Mouse (Mus musculus): ENCODE data around the gene Rptor. TPM values are rescaled to one million over a fixed set of nuclear protein-coding genes. Genes with fewer than 3 reads are reported as not detected.

Rptor gene
- polyA plus RNA-seq, 1 experiment from 2014 or later = 9.9 TPM

- Histone ChIP-seq H3K9me3 (replicated peaks; ENCODE audit: control insufficient read depth, low read length, poor library complexity, severe bottlenecking) (no peaks in the 10 kb centered on the region), H3K9ac (ENCODE audit: low read depth, low read length) (no peak overlapping the region), H3K4me3 (ENCODE audit: low read depth, low read length) (no peak overlapping the region), H3K4me1 (ENCODE audit: control insufficient read depth, insufficient read depth, low read length) (peaks cover 7% of the 10 kb centered on the region; the same call in 1 of the 2 replicates), H3K4me2 (ENCODE audit: low read length) (no peak overlapping the region), H3K36me3 (ENCODE audit: control insufficient read depth, insufficient read depth, low read length) (no peaks in the 10 kb centered on the region), H3K27me3 (ENCODE audit: control insufficient read depth, insufficient read depth, low read depth, low read length) (no peaks in the 10 kb centered on the region), H3K27ac (ENCODE audit: low read length) (no peak overlapping the region)
- 70% methylated on average over 3 of the region's 3 CpGs for WGBS
- no peak for ATAC-seq
Measured at GRCm38 (mm10) chr11:119804392-119804791, 201.7 kb downstream of the Rptor start.

- H3K36me3 ChIP-seq (ENCODE audit: control insufficient read depth, insufficient read depth, low read length) = no peaks in the 10 kb centered on the region
- H3K27me3 ChIP-seq (ENCODE audit: control insufficient read depth, insufficient read depth, low read depth, low read length) = no peaks in the 10 kb centered on the region
- no peak overlapping the region for H3K4me3 ChIP-seq (ENCODE audit: low read depth, low read length)
- no peak overlapping the region for H3K27ac ChIP-seq (ENCODE audit: low read length)
- H3K4me2 ChIP-seq (ENCODE audit: low read length) = no peak overlapping the region
- 90% methylated on average over 10 of the region's 10 CpGs for WGBS
- H3K9me3 ChIP-seq (replicated peaks; ENCODE audit: control insufficient read depth, low read length, poor library complexity, severe bottlenecking) = no peaks in the 10 kb centered on the region
- ATAC-seq = no peak
- peaks cover 7% of the 10 kb centered on the region; the same call in 1 of the 2 replicates for H3K4me1 ChIP-seq (ENCODE audit: control insufficient read depth, insufficient read depth, low read length)
- no peak overlapping the region for H3K9ac ChIP-seq (ENCODE audit: low read depth, low read length)
Measured at GRCm38 (mm10) chr11:119805112-119805750, 202.5 kb downstream of the Rptor start.

GRCm38 (mm10) chr11:119806539-119806938, 203.8 kb downstream of the Rptor start:
- Histone ChIP-seq H3K9me3 (replicated peaks; ENCODE audit: control insufficient read depth, low read length, poor library complexity, severe bottlenecking) (no peaks in the 10 kb centered on the region), H3K27me3 (ENCODE audit: control insufficient read depth, insufficient read depth, low read depth, low read length) (no peaks in the 10 kb centered on the region), H3K36me3 (ENCODE audit: control insufficient read depth, insufficient read depth, low read length) (no peaks in the 10 kb centered on the region), H3K27ac (ENCODE audit: low read length) (0 out of 2 replicates have a peak overlapping the region, but pooled peaks have one; percentile 18), H3K4me3 (ENCODE audit: low read depth, low read length) (no peak overlapping the region), H3K4me1 (ENCODE audit: control insufficient read depth, insufficient read depth, low read length) (peaks cover 7% of the 10 kb centered on the region; the same call in 1 of the 2 replicates), H3K4me2 (ENCODE audit: low read length) (no peak overlapping the region), H3K9ac (ENCODE audit: low read depth, low read length) (no peak overlapping the region)
- ATAC-seq = no peak
- 95% methylated on average over 8 of the region's 8 CpGs for WGBS

- Histone ChIP-seq H3K36me3 (ENCODE audit: control insufficient read depth, insufficient read depth, low read length) (peaks cover 3% of the 10 kb centered on the region; the same call in 1 of the 2 replicates), H3K4me2 (ENCODE audit: low read length) (no peak overlapping the region), H3K27ac (ENCODE audit: low read length) (peak overlapping the region; percentile 60), H3K27me3 (ENCODE audit: control insufficient read depth, insufficient read depth, low read depth, low read length) (no peaks in the 10 kb centered on the region), H3K9me3 (replicated peaks; ENCODE audit: control insufficient read depth, low read length, poor library complexity, severe bottlenecking) (no peaks in the 10 kb centered on the region), H3K4me1 (ENCODE audit: control insufficient read depth, insufficient read depth, low read length) (peaks cover 7% of the 10 kb centered on the region; the same call in 1 of the 2 replicates), H3K9ac (ENCODE audit: low read depth, low read length) (peak overlapping the region; percentile 23; the same call in 1 of the 2 replicates), H3K4me3 (ENCODE audit: low read depth, low read length) (no peak overlapping the region)
- no peak for ATAC-seq
- WGBS = 64% methylated on average over 7 of the region's 7 CpGs
Measured at GRCm38 (mm10) chr11:119807431-119808031, 204.8 kb downstream of the Rptor start.

- H3K9me3 ChIP-seq (replicated peaks; ENCODE audit: control insufficient read depth, low read length, poor library complexity, severe bottlenecking) = no peaks in the 10 kb centered on the region
- ATAC-seq = no peak
- H3K4me2 ChIP-seq (ENCODE audit: low read length) = no peak overlapping the region
- H3K4me1 ChIP-seq (ENCODE audit: control insufficient read depth, insufficient read depth, low read length) = peaks cover 5% of the 10 kb centered on the region; the same call in 1 of the 2 replicates
- H3K27me3 ChIP-seq (ENCODE audit: control insufficient read depth, insufficient read depth, low read depth, low read length) = no peaks in the 10 kb centered on the region
- no peak overlapping the region for H3K9ac ChIP-seq (ENCODE audit: low read depth, low read length)
- H3K4me3 ChIP-seq (ENCODE audit: low read depth, low read length) = no peak overlapping the region
- H3K27ac ChIP-seq (ENCODE audit: low read length) = no peak overlapping the region
- H3K36me3 ChIP-seq (ENCODE audit: control insufficient read depth, insufficient read depth, low read length) = peaks cover 3% of the 10 kb centered on the region; the same call in 1 of the 2 replicates
- 90% methylated on average over 10 of the region's 10 CpGs for WGBS
Measured at GRCm38 (mm10) chr11:119808647-119809280, 206.1 kb downstream of the Rptor start.

- H3K27me3 ChIP-seq (ENCODE audit: control insufficient read depth, insufficient read depth, low read depth, low read length) = no peaks in the 10 kb centered on the region
- no peaks in the 10 kb centered on the region for H3K9me3 ChIP-seq (replicated peaks; ENCODE audit: control insufficient read depth, low read length, poor library complexity, severe bottlenecking)
- ATAC-seq = no peak
- WGBS = 88% methylated on average over 5 of the region's 5 CpGs
- peaks cover 5% of the 10 kb centered on the region; the same call in 1 of the 2 replicates for H3K4me1 ChIP-seq (ENCODE audit: control insufficient read depth, insufficient read depth, low read length)
- peaks cover 3% of the 10 kb centered on the region; the same call in 1 of the 2 replicates for H3K36me3 ChIP-seq (ENCODE audit: control insufficient read depth, insufficient read depth, low read length)
- no peak overlapping the region for H3K9ac ChIP-seq (ENCODE audit: low read depth, low read length)
- no peak overlapping the region for H3K27ac ChIP-seq (ENCODE audit: low read length)
- H3K4me2 ChIP-seq (ENCODE audit: low read length) = no peak overlapping the region
- H3K4me3 ChIP-seq (ENCODE audit: low read depth, low read length) = no peak overlapping the region
Measured at GRCm38 (mm10) chr11:119809309-119809708, 206.6 kb downstream of the Rptor start.

GRCm38 (mm10) chr11:119811022-119811421, 208.3 kb downstream of the Rptor start:
- H3K4me2 ChIP-seq (ENCODE audit: low read length) = no peak overlapping the region
- no peak overlapping the region for H3K27ac ChIP-seq (ENCODE audit: low read length)
- no peaks in the 10 kb centered on the region for H3K27me3 ChIP-seq (ENCODE audit: control insufficient read depth, insufficient read depth, low read depth, low read length)
- WGBS = 81% methylated on average over 8 of the region's 8 CpGs
- ATAC-seq = no peak
- H3K9ac ChIP-seq (ENCODE audit: low read depth, low read length) = no peak overlapping the region
- no peak overlapping the region for H3K4me3 ChIP-seq (ENCODE audit: low read depth, low read length)
- peaks cover 3% of the 10 kb centered on the region; the same call in 1 of the 2 replicates for H3K36me3 ChIP-seq (ENCODE audit: control insufficient read depth, insufficient read depth, low read length)
- peaks cover 5% of the 10 kb centered on the region; the same call in 1 of the 2 replicates for H3K4me1 ChIP-seq (ENCODE audit: control insufficient read depth, insufficient read depth, low read length)
- no peaks in the 10 kb centered on the region for H3K9me3 ChIP-seq (replicated peaks; ENCODE audit: control insufficient read depth, low read length, poor library complexity, severe bottlenecking)

GRCm38 (mm10) chr11:119811598-119811997, 208.9 kb downstream of the Rptor start:
- H3K9me3 ChIP-seq (replicated peaks; ENCODE audit: control insufficient read depth, low read length, poor library complexity, severe bottlenecking) = no peaks in the 10 kb centered on the region
- no peak overlapping the region for H3K9ac ChIP-seq (ENCODE audit: low read depth, low read length)
- ATAC-seq = no peak
- no peaks in the 10 kb centered on the region for H3K27me3 ChIP-seq (ENCODE audit: control insufficient read depth, insufficient read depth, low read depth, low read length)
- 92% methylated on average over 1 of the region's 1 CpGs for WGBS
- H3K4me1 ChIP-seq (ENCODE audit: control insufficient read depth, insufficient read depth, low read length) = peaks cover 5% of the 10 kb centered on the region; the same call in 1 of the 2 replicates
- no peak overlapping the region for H3K27ac ChIP-seq (ENCODE audit: low read length)
- no peak overlapping the region for H3K4me2 ChIP-seq (ENCODE audit: low read length)
- peaks cover 3% of the 10 kb centered on the region; the same call in 1 of the 2 replicates for H3K36me3 ChIP-seq (ENCODE audit: control insufficient read depth, insufficient read depth, low read length)
- no peak overlapping the region for H3K4me3 ChIP-seq (ENCODE audit: low read depth, low read length)

All from midbrain, embryonic 16.5 days (tissue).